Mouse (Mus musculus): ENCODE data around the gene Igfbp3.

Igfbp3 gene

DNA sequence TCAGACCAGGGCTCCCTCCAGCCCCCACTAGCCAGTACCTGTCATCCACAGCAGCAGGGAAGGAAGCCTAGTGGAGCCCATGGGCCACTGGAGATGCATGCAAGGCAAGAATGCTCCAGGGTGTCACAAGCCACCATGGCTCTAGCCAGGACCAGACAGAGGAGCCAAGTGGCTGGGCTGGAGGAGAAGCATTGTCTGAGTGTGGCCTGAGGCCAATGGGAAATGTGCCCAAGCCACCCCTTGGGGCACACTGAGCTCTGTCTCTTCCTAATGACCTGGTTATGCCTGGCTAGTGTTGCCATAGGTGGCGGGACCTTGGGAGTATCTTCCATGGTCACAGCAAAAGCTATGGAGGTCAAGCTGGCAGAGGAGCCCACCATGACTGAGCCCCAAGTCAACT is 44.1 kb downstream of the Igfbp3 start:
- in situ Hi-C loops (cut with MboI, MseI) = no loop called here

DNA sequence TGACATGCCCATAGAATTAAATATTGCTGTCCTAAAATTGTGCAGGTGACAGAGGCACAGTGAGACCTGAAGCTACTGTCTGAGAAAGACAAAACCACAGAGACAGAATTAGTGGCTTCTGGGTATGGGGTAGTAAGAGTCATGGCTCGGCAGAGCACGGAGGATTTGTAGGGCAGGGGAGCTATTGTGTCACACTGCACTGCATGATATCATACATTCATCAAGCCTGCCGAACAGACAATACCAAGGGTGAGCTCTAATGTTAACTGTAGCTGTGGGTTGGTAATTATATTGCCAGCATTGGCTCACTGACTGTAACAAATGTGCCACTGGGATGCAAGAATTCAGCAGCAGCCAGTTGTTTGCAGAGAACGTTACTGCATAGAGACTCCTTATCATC is 49.3 kb downstream of the Igfbp3 start:
- in situ Hi-C loops (cut with MboI, MseI) = no loop called here

DNA sequence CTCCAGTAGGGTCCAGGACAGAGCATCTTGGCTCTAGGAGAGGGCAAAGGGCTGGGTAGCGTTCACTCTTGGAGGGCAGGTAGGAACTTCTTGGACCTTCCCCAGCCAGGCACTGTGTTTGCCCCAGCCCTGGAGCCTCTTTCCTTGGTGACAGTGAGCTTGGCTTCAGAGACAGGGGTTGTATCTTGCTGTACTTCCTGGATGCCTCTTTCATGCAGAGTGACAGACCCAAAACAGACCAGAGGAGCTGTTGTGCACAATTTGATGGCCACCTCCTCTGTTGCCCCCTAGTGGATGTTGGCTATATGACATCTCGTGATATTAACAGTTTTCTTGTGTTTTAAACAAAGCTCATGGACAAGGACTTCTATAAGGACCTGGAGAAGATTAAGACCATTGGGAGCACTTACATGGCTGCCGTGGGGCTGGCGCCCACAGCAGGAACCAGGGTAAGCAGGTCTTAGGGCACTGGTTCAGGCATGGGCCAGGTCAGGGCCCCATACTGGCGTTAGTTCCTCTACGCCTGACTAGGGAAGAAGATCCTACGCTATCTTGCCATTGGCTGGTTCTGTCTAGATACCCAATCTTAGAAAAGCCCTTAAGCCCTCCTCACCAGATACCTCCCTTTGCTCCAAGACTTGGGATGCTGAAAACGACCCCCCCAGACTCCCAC is 52.1 kb downstream of the Igfbp3 start:
- in situ Hi-C loops (cut with MboI, MseI) = no loop called here

DNA sequence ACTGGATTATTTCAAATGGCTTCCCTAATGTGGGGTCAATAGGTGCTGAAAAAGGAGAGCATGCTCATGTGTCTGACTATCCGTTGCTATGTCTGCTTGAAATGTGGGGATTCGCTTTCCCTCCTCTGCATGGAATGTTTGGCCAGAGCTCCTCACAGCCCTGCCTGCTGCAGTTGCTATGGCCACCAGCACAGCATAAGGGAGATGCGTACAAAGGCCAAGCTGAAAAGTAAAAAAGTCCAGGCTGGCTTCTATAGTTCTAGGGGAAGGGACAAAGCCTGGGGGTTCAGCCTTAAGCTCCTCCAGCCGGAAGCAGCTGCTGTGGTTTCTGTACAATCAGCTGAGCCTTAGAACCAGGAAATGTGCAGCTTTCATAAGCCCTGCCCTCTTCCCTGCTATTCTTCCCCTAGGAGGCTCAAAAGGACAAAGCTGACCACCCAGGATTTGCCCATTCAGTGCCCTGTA is 53.1 kb downstream of the Igfbp3 start:
- in situ Hi-C loops (cut with MboI, MseI) = no loop called here

DNA sequence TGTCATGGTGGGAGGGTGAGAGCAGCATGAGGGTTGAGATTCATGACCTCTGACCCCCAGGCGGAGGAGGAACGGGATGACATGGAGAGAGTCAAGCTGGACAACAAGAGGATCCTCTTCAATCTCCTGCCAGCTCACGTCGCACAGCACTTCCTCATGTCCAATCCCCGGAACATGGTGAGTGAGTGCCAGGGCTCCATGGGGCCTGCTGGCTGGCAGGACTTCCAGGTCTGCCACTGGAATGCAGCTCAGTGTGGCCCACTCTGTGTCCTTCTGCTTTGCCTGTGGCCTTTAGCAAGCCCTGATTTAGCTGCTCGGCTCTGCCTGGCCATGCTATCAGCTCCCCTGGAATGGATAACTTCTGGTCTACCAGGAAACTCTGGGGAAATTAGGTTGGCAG is 53.6 kb downstream of the Igfbp3 start:
- in situ Hi-C loops (cut with MboI, MseI) = no loop called here

DNA sequence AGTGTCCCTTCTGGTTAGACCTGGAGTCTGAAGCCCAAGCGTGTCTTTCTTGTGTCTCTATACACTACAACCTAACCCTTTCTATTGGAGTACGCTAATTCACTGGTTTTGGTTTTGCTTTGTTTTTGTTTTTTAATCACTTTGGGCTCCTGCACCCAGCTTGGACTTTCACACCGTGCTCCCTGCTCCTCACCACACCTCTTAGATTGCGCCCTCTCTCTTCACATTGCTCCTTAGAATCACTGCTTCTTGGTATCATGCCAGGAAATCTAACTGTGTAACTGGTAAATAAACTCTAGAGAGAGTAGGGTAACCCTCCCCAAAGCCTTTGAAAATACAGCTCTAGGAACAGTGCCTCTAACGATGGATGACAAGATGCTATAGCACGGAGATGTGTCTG is 55.5 kb downstream of the Igfbp3 start:
- in situ Hi-C loops (cut with MboI, MseI) = loop anchor here (10.0 kb wide), 1 partner anchor 493 kb away; no protein-coding TSS in a partner anchor

DNA sequence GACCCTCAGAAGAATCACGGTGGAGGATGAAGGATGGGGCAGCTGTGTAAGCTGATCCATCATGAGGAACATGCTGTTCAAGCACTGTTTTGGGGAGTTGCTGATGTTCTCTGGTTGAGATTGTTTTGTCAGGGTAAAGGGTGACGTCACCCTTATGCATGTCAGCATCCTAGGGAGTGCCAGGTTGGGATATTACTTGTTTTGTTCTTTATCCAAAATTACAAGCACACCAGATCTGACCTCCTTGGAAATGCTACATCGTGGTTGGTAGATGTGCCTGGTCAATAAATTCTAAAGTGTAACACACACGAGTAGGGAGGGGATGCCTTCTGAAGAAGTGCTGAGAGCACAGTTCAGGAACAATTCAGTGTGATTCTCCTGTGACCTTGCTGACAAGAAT is 57.3 kb downstream of the Igfbp3 start:
- in situ Hi-C loops (cut with MboI, MseI) = loop anchor here (10.0 kb wide), 1 partner anchor 492 kb away; no protein-coding TSS in a partner anchor

Data from T-helper 2 cell (primary cell).